Mouse (Mus musculus) heart, adult 2 months (tissue): ENCODE measurements around the gene Odc1.

Source experiments
- CTCF ChIP-seq: fragments of 200-600 bp; IDR thresholded peaks from 2 replicates; pipeline ENCODE4 v1.8.1; 2022; ENCODE audit warnings: antibody characterized with exemption, mild to moderate bottlenecking, moderate library complexity
- EP300 ChIP-seq: fragments of 200-500 bp; IDR thresholded peaks from 2 replicates; pipeline ENCODE4 v1.6.1; 2011; ENCODE audit warnings: low read depth, low read length, control low read depth; ENCODE audit not compliant: insufficient read depth
- POLR2A ChIP-seq: fragments of 200-500 bp; IDR thresholded peaks from 2 replicates; pipeline ENCODE4 v1.6.1; 2011; ENCODE audit warnings: mild to moderate bottlenecking, low read depth, low read length, control low read depth; ENCODE audit not compliant: insufficient read depth

DNA sequence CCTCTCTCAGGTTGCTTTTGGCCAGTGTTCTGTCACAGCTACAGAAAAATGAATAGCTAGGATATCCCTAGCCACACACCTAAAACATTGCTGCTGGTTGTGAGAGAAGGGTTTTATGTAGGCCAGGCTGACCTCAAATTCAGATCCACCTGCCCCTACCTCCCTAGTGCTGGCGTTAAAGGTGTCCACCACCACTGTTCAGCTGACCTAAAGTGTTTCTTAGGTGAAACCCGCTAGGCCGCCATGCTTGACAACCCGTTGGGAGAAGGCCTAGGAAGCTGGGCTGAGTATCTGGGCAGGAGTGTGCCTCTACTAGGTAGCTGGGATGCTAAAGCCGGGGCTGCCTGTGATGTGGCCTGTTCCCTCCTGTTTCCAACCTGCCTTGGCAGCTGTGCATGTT is 9.0 kb downstream of the Odc1 start:
- TF ChIP-seq POLR2A (no peak), EP300 (no peak), CTCF (no peak)
